Mouse (Mus musculus): ENCODE results near the gene Grhl1.

DNA sequence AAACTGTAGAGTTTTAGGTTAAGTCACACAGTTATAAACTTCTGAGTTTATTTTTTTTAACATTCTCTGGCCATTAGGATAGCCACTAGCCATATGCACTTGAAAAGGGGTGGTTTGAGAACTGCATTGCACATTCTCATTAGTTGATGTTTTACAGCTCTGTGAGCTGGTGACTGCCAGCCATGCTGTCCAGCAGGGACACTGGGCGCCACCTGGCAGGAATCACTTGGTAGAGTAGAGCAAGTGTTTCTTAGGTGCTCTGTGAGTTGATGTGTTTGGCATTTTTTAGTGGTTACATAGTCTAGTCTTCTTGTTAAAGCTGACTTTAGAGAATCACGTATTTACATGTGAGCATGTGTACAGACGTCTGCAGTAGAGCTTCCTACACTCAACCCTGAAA is 84.4 kb downstream of the Grhl1 start:
- TF ChIP-seq POLR2A (IDR thresholded peaks at IDR 0.05; ENCODE audit: insufficient read length, low read depth): no peak
- no peak for TF ChIP-seq USF1 (IDR thresholded peaks at IDR 0.05; ENCODE audit: low read depth)
- no peak for TF ChIP-seq POLR2AphosphoS2 (IDR thresholded peaks at IDR 0.05; ENCODE audit: insufficient read length, low read depth)
- no peak for TF ChIP-seq MYOG (IDR thresholded peaks at IDR 0.05; ENCODE audit: control insufficient read depth in 1 of 3, insufficient read depth in 1 of 3, insufficient read length in 2 of 3, low read depth in 2 of 3)
- TF ChIP-seq CEBPB (IDR thresholded peaks at IDR 0.05; ENCODE audit: insufficient read depth, poor library complexity, severe bottlenecking): no peak
